Mouse (Mus musculus) thymus, postnatal 36 days (tissue): ENCODE measurements around the gene Rgr.
"Not testable (repeated sequence)": the region's sequence is repeated elsewhere in the genome, so short reads cannot be mapped to it uniquely, and the experiment has no call there.

Experiments
- DNase-seq, 2 experiments: peaks; one replicate each; pipeline ENCODE4 v3.0.0; 2022; ENCODE audit warnings: mixed read lengths in 2 of 2

Rgr gene

DNA sequence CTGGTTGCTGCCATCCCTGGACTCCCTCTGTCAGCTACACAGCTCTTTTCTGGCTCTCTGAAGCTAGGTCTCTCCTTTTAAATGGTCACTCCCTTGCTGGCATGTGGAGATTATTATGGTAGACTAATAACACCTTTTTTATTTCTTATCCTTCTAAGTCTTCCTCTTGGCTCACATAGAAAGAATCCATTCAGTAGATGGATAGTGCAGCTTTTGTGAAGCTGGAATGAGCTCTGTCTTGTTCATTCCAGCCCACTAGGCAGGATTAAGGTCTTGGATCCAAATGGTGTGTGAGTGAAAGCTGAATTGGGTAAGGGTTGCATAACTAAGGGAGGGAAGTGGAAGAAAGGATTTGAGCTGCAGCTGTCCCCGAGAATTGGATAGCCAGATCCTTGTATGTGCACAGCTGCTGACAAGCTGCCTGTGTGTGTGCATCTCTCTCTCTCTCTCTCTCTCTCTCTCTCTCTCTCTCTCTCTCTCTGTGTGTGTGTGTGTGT, at the start of gene Rgr:
Gene Rgr (minus strand): TSS at position 51 of the 497 bp plus-strand sequence.
- DNase-seq: no peak

GRCm38 (mm10) chr14:37097956-37098530, 49.3 kb upstream of the Rgr start, which contains the start of gene Cdhr1:
Cdhr1 (minus strand) TSS chr14:37098347.
- DNase-seq: no peak

DNA sequence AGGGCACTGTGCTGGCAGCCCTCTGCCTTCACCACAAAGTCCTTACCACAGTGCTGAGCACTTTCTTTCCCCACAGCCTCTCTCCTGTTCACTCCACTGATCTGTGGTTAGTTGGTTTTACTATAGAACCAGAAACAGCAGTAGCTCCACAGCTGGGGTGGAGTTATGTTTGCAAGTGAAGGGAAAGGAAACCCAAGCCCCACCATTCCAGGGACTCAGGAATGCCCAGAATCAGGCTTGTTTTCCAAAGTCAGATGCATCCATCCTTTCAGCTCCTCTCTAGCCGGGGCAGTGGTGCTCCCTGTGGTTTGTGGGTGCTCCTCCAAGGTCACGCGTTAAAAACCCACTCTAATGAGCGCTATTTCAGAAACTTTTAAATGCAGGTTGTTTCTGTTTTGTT, 46.8 kb upstream of the Rgr start:
- DNase-seq: no peak

GRCm38 (mm10) chr14:37094436-37094835, 45.7 kb upstream of the Rgr start:
- no peak for DNase-seq

DNA sequence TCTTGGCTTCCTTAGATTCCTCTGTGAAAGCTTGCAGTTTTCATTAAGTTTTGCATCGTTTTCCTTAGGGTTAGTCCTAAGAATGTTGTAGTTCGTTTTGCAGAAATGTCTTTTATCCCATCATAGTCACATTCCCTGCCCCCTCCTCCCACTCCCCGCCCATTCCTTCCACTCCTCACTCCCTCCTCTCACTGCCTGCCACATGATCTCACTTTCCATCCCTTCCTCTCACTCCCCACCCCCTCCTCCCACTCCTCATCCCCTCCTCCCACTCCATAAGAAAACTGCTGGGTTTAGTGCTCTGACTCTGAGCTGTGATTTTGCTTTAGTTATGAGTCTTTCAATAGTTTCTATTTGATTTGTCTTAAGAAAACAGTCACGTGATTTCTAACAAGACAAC, 35.0 kb upstream of the Rgr start:
- no peak for DNase-seq

DNA sequence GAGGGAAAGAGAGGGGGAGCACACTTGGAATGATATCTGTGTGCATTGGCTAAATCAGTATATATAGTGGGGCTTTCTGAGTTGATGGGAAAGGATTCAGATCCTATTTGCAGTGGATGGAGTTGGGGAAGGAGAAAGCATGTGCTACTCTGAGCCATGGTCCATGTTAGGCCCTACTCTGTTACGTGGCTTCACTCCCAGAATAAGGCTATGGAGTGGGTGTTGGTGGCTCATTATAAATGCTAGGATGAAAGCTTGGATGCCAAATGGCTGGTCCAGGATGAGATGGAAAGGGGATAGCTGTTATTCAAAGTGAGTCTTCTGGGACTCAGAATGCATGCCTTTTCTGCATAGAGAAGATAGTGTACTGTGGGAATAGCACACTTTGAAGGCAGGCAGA, 32.0 kb upstream of the Rgr start:
- no peak for DNase-seq

GRCm38 (mm10) chr14:37068516-37068915, 19.8 kb upstream of the Rgr start:
- peak; percentile 7 to 9 for DNase-seq

DNA sequence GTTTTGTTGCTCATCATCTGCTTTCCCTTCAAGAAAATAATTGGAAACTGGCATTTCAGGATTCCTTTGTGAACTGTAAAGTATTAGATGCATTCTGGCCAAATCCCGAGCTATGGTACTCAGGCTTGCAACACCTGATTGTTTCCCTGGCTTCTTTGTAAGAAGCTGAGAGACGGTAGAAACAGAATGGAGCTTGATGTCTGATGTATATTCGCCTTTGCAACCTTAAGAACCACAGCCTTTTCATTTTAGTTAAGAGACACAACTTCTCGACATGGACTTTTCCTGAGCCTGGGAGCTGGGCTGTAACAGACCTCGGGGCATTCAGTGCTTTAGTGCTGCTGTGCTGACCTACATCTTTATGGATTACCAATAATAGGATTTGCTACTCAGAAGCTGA, 18.9 kb upstream of the Rgr start, which contains the start of gene Lrit2:
Gene Lrit2 (plus strand): TSS at position 301 of the 400 bp plus-strand sequence.
- DNase-seq: no peak

DNA sequence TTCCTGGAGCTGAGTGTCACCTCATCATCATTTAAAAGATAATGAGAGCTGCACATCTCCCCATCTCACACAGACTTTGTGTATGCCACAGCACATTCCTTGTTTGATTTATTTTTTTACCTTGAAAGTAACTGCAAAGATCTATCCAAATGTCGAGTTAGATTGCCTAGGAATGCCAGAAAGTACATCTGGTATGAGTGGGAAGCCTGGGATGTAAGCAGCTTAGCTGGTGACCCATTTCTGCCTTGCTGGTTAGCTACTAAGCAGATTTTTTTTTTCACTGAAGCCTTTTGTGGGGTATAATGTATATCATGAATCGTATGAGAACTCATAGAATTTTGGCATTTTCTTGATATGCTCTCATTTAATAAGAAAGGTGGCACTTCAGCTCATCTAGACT, 17.9 kb upstream of the Rgr start:
- no peak for DNase-seq

DNA sequence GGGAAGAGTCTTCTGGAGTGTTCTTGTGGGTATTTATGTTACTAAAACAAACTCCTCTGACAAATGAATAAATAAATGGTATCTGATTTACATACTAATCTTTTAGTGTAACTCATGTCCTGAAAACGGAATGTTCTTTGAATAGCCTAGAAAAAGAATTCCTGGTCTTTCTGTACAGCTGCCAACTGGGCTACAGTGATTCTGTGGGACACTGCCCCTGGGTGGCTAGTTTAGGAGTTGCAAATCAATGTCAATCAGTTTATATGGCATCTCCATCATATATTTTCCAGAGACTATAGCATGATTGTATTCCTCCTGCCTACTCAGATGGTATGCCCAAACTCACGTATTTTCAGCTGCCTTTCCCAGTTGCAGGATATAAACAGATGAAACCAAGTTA, 16.1 kb upstream of the Rgr start:
- no peak for DNase-seq

GRCm38 (mm10) chr14:37034432-37034831, 14.3 kb downstream of the Rgr start:
- DNase-seq: no peak

GRCm38 (mm10) chr14:37033241-37033640, 15.5 kb downstream of the Rgr start:
- DNase-seq: peak; percentile 35 to 45

- no peak for DNase-seq
Measured at GRCm38 (mm10) chr14:37032481-37033104, 16.2 kb downstream of the Rgr start.

DNA sequence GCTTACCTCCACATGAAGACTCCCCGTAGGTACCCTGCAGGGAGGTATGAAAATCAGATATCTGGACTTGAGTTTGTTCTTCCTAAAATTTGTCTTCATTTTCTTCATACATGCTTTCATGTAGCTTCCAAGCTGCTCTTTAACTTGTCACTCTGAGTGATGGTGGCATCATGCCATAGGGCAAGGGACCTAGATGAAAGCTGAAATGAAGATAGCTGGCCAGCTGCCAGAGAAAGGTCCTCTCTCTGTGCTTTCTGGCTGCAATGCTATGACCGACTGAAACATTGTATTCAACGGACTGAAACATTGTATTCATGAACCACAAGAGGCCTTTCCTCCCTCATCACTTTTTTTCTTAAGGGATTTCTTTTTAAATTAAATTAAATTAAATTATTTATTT, 20.2 kb downstream of the Rgr start:
- DNase-seq: no peak

DNA sequence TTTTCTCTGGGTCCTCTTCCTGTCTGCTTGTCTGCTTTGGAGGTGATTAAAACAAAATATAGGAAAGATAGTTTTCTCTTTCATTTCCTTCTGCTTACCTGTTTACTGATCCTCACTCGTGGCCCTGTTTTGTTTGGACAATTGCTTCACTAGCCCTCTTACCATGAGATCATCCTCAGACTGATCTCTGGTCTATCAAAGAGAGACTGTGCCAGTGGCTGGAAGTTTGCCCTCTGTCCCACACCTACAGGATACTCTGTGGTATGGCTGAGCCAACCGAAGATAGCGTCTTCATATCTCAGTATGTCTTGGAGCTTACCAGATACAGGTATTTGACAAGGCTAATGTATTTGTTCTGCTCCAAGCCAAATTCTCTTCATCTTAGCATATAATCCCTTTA, 20.8 kb downstream of the Rgr start:
- DNase-seq: no peak

DNA sequence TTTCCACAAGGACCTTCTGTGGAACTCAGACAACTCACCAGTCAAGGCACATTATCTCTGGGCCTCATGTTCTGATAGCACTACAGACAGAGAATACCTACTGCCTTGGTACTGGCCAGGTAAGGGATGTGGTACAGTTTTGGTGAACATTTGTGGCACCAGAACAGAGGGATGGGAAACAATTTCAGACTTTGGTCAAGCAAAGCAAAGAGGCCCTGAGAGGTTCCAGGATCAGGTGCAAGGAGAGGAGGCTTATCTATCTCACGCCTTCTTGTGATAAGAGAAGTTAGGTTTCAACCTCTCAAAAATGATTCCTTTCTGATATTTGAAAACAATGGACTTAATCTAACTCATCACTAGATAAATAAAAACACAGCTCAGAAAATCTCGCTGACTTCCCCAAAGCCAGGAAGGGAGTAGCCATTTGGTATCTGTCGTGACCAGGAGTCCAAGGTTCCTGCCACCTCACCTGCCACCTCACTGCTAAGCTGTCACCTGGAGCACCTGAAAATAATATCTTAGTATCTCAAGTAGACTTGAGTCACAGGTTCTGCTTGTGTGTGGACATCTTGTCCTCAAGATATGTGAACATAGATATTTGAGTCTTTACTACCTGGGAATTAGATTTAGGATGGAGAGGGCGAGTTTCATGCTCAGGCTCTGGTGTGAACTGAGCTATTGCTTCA, 21.4 kb downstream of the Rgr start:
- DNase-seq: no peak

DNA sequence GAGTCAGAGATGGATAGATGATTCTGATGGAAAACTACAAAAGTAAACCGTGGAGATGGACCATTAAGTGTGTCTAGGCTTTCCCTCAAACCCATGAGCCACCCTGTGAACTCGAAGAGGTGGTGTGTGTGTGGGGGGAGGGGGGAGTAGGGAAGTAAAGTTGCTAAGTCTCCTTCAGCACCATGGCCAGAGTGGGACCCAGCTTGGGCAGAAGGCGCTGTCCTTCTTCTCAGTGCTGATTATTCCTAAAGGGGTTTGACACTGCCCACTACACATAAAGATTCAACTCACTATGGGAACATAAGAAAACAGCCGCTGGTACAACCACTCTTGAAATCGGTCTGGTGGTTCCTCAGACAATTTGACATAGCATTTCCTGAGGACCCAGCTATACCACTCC, 32.9 kb downstream of the Rgr start:
- no peak for DNase-seq

GRCm38 (mm10) chr14:37013644-37014043, 35.1 kb downstream of the Rgr start:
- no peak for DNase-seq

DNA sequence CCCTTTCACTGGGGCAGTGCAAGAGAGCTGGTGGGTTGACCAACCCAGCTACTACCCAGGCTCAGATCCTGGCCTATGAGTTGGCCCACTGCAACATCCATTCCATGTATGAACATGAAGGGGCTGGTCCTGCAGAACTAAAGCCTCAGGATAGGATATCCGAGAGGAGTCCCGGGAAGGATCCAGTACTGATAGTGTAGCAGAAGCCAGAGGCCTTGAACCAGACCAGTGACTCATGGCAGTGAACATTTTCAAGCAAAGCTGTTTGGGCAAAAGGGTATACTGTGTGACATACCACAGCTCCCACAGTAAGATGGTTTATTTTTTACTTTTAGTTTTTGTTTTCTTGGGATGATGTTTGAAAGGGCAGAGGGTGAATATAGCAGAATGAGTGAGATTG, 39.1 kb downstream of the Rgr start:
- no peak for DNase-seq

GRCm38 (mm10) chr14:37006489-37006888, 42.3 kb downstream of the Rgr start:
- DNase-seq: no peak

DNA sequence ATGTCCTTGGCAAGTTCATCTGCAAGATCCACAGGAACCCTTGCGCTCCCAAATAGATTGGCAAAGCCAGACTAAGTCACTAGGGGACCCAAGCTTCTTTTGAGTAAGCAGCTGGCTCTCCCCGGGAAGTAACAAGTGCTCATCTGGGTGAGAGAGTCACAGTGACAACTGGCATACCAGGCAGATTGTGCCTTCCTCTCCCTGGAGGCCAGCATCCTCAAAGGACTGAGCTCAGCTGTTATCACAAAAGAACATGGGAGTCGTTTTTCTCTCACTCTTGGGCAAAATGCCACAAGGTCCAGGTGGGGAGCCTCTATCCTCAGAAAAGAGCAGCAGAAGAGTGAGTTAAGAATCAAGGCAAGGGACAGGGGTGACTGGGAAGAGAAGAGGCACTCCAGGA, 42.9 kb downstream of the Rgr start:
- no peak for DNase-seq

DNA sequence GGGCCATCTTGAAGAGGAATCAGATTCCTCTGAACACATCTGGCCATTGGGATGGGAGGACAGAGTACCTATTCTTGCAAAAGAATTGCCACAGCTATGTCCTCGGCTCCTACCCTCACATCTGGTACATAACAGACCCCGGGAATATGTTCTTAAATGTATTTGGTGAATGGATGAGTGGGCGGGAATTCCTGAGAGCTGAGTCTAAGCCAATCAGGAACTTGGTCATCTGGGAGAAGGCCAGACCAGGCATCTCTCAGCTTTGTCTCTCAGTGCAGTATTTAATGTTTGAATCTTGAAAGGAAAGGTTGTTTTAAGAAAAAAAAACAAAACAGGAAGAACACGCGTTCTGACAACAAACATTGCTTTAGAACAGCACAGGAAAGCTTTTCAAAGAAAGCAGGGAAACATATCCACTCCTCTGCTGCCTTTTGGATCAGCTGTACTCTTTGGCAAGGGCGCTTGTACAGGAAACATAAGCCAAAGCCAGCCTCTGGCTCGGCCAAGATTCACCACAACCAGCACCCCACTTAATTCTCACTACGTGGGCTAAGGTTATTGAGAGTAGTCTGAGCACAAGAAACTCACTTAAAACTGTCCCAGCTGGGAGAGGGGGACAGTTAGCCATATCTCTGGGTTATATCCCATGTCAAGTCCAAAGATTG, 45.2 kb downstream of the Rgr start:
- no peak for DNase-seq

GRCm38 (mm10) chr14:37002852-37003251, 45.9 kb downstream of the Rgr start:
- no peak for DNase-seq

- DNase-seq: not testable (repeated sequence)
Measured at GRCm38 (mm10) chr14:37000780-37001179, 48.0 kb downstream of the Rgr start.
